Mouse (Mus musculus) brain, embryonic 14.5 days (tissue): ENCODE results near the gene Apc2.

Source experiments
- CTCF ChIP-seq: fragments of 200-500 bp; IDR thresholded peaks from 2 replicates; pipeline ENCODE4 v1.5.1; 2012; ENCODE audit warnings: inconsistent platforms, mild to moderate bottlenecking, moderate library complexity, borderline replicate concordance; ENCODE audit not compliant: insufficient read depth, insufficient read length; ENCODE audit errors: extremely low read depth
- POLR2A ChIP-seq: fragments of 200-500 bp; IDR thresholded peaks from 2 replicates; pipeline ENCODE4 v1.6.1; 2012; ENCODE audit warnings: mild to moderate bottlenecking, inconsistent platforms, borderline replicate concordance; ENCODE audit not compliant: poor library complexity, insufficient read depth, insufficient read length, severe bottlenecking; ENCODE audit errors: extremely low read depth

GRCm38 (mm10) chr10:80331636-80332524 is 36.1 kb downstream of the Apc2 start:
- TF ChIP-seq POLR2A (no peak), CTCF (no peak)
